Mouse (Mus musculus) adrenal gland, postnatal 14 days (tissue): ENCODE results near the gene Gpr61. TPM values are rescaled to one million over a fixed set of nuclear protein-coding genes. Genes with fewer than 3 reads are reported as not detected.
A peak's percentile ranks its signal among the peaks of the same experiment; 100 is the strongest.

Experiments used
- DNase-seq: peaks from one replicate; pipeline ENCODE4 v3.0.0; 2021; ENCODE audit warnings: mixed read lengths
- total RNA-seq: library from RNA; stranded (reverse); gene quantifications from 2 replicates; pipeline ENCODE4 v1.2.3, GENCODE M21; 2021

Gene Gpr61
- total RNA-seq, 1 experiment from 2014 or later, result not detected

- DNase-seq, result no peak
Measured at GRCm38 (mm10) chr3:108178756-108179715, 24.4 kb upstream of the Gpr61 start.

DNA sequence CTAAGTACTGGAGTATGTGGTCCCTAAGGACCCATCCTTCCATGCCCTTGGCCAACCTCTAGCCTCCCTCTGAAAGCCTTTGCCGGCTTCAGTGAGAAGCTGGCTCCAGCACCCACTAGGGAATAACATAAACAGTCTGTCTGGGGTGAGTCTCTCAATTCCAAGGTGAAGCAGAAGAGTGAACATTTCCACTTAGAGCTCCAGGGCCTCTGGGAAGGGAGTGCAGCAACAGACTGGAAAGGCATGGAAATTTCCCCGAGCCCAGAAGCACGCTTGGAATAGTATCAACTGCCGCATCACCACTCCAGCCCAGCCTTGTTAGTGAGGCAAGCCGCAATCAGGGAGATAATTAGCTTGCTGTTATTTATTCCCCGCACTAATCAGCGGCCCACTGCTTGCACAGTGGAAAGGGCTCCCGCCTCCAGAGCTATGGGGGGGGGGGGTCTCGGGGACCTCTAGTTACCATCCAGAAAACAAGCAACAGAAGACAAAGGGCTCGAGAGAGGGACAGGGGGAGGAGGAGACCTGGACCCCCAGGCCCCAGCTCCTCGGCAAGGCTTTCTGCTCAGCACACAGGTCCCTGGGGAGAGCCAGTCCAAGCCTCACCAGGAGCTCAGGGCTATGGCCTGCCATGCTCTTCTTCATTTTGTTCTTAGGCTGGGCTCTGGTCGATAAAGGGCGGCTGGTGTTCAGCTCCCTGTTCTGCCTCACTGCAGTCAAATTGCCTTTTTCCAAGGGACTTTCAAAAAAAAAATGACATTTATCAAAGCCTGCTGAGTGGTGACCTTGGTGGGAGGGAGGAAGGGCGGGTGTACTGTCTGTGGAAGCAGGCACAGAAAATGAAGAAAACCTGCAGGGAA, 20.2 kb upstream of the Gpr61 start:
- DNase-seq, result peak; percentile 70

GRCm38 (mm10) chr3:108169199-108169598, 14.5 kb upstream of the Gpr61 start:
- no peak for DNase-seq

GRCm38 (mm10) chr3:108167499-108167898, 12.8 kb upstream of the Gpr61 start:
- no peak for DNase-seq

- peak; percentile 75 for DNase-seq
Measured at GRCm38 (mm10) chr3:108166486-108167211, 12.0 kb upstream of the Gpr61 start.

GRCm38 (mm10) chr3:108165532-108166315, 11.0 kb upstream of the Gpr61 start:
- no peak for DNase-seq

GRCm38 (mm10) chr3:108164807-108165206, 10.1 kb upstream of the Gpr61 start:
- peak; percentile 89 for DNase-seq

GRCm38 (mm10) chr3:108164091-108164490, 9.4 kb upstream of the Gpr61 start:
- DNase-seq, result no peak

- no peak for DNase-seq
Measured at GRCm38 (mm10) chr3:108158383-108159037, 3.8 kb upstream of the Gpr61 start.

GRCm38 (mm10) chr3:108152290-108152689, 2.4 kb downstream of the Gpr61 start:
- DNase-seq, result no peak

DNA sequence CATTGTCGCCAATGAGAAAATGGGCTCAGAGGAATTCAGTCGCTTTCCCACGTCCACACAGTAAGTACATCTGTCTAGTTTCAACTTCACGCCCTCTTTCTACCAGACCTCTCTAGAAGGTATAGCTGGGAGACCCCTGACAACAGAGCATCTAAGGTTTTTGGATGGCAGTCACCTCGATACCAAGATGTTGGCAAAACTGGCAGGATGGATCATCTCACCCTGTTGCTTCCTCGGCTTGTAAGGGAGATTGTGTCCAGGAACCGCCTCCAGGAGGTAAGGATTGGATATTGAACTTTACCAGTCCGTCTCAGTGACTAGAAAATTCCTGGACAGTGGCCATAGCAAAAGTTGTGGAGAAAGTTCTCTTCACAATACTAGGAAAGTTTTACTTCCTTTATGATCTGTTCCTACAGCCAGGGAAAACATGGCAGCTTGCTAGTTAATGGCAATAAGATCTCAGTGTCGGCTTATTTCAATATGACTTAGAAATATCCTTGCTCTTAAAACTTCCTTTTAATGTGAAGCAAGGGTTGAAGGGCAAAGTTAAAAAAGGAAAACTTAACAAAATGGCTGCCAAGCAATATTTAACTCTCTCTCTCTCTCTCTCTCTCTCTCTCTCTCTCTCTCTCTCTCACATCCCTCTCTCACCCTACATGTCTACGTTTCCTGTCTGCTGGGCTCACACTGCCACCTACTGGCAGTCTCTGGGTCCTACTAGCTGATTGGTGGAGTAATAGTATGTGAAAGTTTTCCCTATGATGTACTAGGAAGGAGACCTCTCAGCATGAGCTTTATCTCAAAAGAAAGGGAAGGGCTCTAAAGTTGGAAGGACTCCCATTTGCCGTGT, 7.1 kb downstream of the Gpr61 start:
- DNase-seq, result peak; percentile 92

- no peak for DNase-seq
Measured at GRCm38 (mm10) chr3:108146671-108147070, 8.0 kb downstream of the Gpr61 start.

DNA sequence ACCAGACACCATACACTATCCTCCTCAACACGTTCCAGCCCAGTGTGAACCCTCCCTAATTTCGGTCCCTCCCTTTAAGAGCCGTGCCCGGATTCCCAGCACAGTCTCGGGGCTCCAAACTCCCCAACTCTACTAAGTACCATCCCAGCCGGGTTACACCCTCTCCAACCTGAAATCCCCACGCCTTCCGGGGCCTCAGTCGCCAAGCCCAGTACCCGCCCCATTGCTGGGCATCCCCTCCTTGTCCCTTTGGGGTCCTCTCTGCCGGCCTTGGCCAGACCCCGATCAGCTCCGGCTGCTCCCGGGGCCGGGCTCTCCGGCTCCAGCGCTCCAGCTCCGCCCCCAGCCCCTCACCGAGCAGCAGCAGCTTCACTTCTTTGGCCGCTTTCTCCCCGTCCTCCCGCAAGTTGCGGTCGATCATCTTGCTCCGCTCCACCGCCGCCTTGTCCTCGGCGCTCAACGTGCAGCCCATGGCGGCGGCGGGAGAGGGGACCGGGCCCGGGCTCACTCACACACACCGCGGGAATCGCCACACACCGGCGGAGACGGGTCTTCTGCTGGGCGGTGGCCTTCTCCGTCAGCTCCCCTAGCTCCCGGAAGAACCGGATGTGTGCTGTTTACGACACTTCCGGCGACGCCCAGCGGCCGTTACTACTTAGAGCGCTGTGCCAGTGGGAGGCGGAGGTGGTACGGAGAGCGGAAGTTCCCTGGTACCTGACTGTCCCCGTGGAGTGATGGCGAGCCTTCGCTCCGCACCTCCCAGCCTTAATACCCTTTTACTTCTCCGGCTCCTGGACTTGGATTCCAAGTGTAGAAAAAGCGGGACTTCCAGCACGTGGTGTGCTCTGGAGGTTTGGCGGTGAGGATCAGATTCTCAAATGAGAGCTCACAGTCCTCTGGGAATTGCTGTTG, 8.9 kb downstream of the Gpr61 start, which contains the start of gene Gnai3:
Gnai3 (minus strand) TSS at position 613 of the 912 bp plus-strand sequence.
- peak; percentile 94 for DNase-seq

DNA sequence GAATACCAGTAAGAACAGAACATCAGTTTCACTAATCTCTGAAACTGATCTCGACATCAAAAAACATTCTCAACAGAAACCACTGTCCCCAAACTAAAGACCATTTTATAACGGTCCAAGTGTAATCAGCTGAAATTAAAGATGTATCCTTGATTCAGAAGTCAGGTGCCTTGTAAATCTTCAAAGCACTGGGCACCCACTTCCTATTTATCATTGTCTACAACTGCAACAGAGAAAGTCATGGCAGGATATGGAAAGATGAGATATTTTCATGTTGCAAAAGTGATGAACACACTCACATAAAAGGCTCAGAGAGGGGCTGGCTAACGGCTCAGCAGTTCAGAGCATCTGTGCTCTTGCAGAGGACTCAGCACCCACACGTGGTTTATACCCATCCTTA, 13.9 kb downstream of the Gpr61 start:
- no peak for DNase-seq

DNA sequence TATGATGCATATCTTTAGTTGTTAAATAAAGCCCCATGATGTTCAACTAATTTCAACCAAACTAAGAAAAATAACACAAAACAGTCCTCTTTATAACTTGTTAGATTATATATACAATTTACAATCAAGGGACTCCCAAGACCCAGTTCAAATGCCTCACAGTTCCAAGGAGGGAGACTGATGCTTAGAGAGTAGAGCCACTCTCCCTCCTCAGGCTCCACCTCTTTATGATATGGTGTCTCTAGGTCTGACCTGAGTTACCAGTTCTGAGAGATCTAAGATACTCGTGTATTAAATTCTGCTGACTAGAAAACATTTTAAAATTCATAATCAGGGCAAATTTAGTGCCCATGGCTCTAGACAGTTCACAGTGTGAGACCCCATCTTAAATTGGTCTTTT, 15.6 kb downstream of the Gpr61 start:
- DNase-seq, result no peak

DNA sequence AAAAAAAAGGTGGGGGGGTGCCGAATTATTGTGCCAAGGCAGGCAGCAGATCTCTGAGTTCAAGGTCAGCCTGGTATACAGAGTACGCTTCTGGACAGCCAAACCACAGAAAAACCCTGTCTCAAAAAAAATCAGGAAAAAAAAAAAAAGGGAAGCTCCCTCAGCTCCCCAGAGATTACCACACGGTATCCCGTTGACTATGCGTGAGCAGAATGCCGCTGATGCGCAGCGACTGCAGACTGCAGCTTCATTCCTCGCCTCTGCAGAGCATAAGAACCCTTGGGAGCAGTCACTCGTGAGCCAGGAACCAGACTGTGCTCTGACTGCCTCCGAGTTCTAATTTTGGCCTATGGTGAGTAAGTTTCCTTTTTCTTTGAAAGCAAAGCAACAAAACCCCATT, 20.0 kb downstream of the Gpr61 start:
- DNase-seq, result peak; percentile 55

- DNase-seq, result no peak
Measured at GRCm38 (mm10) chr3:108132484-108132883, 22.2 kb downstream of the Gpr61 start.

GRCm38 (mm10) chr3:108131821-108132220, 22.9 kb downstream of the Gpr61 start:
- peak; percentile 23 for DNase-seq

GRCm38 (mm10) chr3:108131216-108131615, 23.5 kb downstream of the Gpr61 start:
- no peak for DNase-seq
